Mouse (Mus musculus): ENCODE measurements around the gene Pgm2. TPM values are rescaled to one million over a fixed set of nuclear protein-coding genes. Genes with fewer than 3 reads are reported as not detected.

Pgm2 gene
- total and polyA plus RNA-seq, 2 experiments from 2014 or later = 12.6 to 14.0 TPM

- no peak overlapping the region for H3K27ac ChIP-seq (ENCODE audit: low read depth, low read length)
- no peaks in the 10 kb centered on the region for H3K9me3 ChIP-seq (ENCODE audit: low read length)
- ATAC-seq (ENCODE audit: low FRiP score) (no peak; the same call in 1 of the 2 replicates), DNase-seq (ENCODE audit: low spot score) (no peak)
- 76% methylated on average over 3 of the region's 3 CpGs for WGBS
- H3K9ac ChIP-seq (replicated peaks; ENCODE audit: low read length, poor library complexity, severe bottlenecking) = no peak overlapping the region
- no peaks in the 10 kb centered on the region for H3K27me3 ChIP-seq (ENCODE audit: insufficient read depth, low read length)
- no peaks in the 10 kb centered on the region for H3K36me3 ChIP-seq (ENCODE audit: insufficient read depth, low read length)
- no peaks in the 10 kb centered on the region for H3K4me1 ChIP-seq (ENCODE audit: insufficient read depth, low read length)
- no peak overlapping the region for H3K4me3 ChIP-seq (ENCODE audit: low read depth, low read length)
- H3K4me2 ChIP-seq (ENCODE audit: low read depth, low read length, poor library complexity, severe bottlenecking) = no peak overlapping the region
- TF ChIP-seq CTCF (IDR thresholded peaks at IDR 0.05) = no peak
Observed at GRCm38 (mm10) chr5:64172884-64173283, 80.1 kb downstream of the Pgm2 start.

DNA sequence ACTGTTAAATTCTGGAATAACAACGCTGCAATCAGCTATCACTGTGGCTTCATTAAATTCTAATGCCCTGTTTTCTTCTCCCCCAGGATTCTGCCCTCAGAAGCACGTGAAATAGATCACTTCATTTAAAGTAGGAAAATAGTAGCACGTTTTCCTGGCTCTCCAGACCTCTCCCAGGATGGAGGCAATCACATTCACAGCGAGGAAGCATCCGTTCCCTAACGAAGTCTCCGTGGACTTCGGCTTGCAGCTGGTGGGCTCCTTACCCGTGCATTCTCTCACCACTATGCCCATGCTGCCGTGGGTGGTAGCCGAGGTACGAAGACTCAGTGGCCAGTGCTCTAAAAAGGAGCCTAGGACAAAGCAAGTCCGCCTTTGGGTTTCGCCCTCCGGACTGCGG lies 80.6 kb downstream of the Pgm2 start:
- no peaks in the 10 kb centered on the region for H3K36me3 ChIP-seq (ENCODE audit: insufficient read depth, low read length)
- no peak overlapping the region for H3K4me3 ChIP-seq (ENCODE audit: low read depth, low read length)
- no peaks in the 10 kb centered on the region for H3K9me3 ChIP-seq (ENCODE audit: low read length)
- TF ChIP-seq CTCF (IDR thresholded peaks at IDR 0.05) = no peak
- no peak overlapping the region for H3K4me2 ChIP-seq (ENCODE audit: low read depth, low read length, poor library complexity, severe bottlenecking)
- DNase-seq (ENCODE audit: low spot score) = peak; percentile 33
- H3K27ac ChIP-seq (ENCODE audit: low read depth, low read length) = no peak overlapping the region
- no peaks in the 10 kb centered on the region for H3K4me1 ChIP-seq (ENCODE audit: insufficient read depth, low read length)
- no peak overlapping the region for H3K9ac ChIP-seq (replicated peaks; ENCODE audit: low read length, poor library complexity, severe bottlenecking)
- 64% methylated on average over 16 of the region's 16 CpGs for WGBS
- no peaks in the 10 kb centered on the region for H3K27me3 ChIP-seq (ENCODE audit: insufficient read depth, low read length)
- ATAC-seq (ENCODE audit: low FRiP score) = no peak

- 84% methylated on average over 5 of the region's 5 CpGs for WGBS
- no peak overlapping the region for H3K4me3 ChIP-seq (ENCODE audit: low read depth, low read length)
- no peak overlapping the region for H3K27ac ChIP-seq (ENCODE audit: low read depth, low read length)
- H3K9me3 ChIP-seq (ENCODE audit: low read length) = no peaks in the 10 kb centered on the region
- H3K9ac ChIP-seq (replicated peaks; ENCODE audit: low read length, poor library complexity, severe bottlenecking) = no peak overlapping the region
- H3K4me2 ChIP-seq (ENCODE audit: low read depth, low read length, poor library complexity, severe bottlenecking) = no peak overlapping the region
- no peaks in the 10 kb centered on the region for H3K36me3 ChIP-seq (ENCODE audit: insufficient read depth, low read length)
- ATAC-seq (ENCODE audit: low FRiP score) (no peak), DNase-seq (ENCODE audit: low spot score) (no peak)
- H3K4me1 ChIP-seq (ENCODE audit: insufficient read depth, low read length) = no peaks in the 10 kb centered on the region
- TF ChIP-seq CTCF (IDR thresholded peaks at IDR 0.05) = no peak
- H3K27me3 ChIP-seq (ENCODE audit: insufficient read depth, low read length) = no peaks in the 10 kb centered on the region
Observed at GRCm38 (mm10) chr5:64174429-64174935, 81.7 kb downstream of the Pgm2 start.

Small RNA genes lying within 50 kb of the gene (microRNA-seq; reads per million reads assigned to microRNA genes)
- gene Gm22395 (ENCODE audit: borderline number of aligned reads) (not detected), gene Gm23967 (ENCODE audit: borderline number of aligned reads) (not detected)

Other genes starting within 250 kb of the Pgm2 start
- 3.1 and 5.2 TPM in 2 replicates for gene Rell1, start 124.1 kb upstream of the Pgm2 start, total RNA-seq (2014; rRNA removed)
- gene Rell1, start 124.1 kb upstream of the Pgm2 start, polyA plus RNA-seq (2015; fragmentation: Nextera tagmentation; extraction: Ambion mirVana) = 7.0 and 7.3 TPM in 2 replicates
- 11.3 and 11.8 TPM in 2 replicates for gene Tbc1d1, start 63.4 kb downstream of the Pgm2 start, total RNA-seq (2014; rRNA removed)
- gene Tbc1d1, start 63.4 kb downstream of the Pgm2 start, polyA plus RNA-seq (2015; fragmentation: Nextera tagmentation; extraction: Ambion mirVana) = 5.1 and 5.6 TPM in 2 replicates